Mouse (Mus musculus): ENCODE results near the gene 1700102P08Rik. TPM values are rescaled to one million over a fixed set of nuclear protein-coding genes. Genes with fewer than 3 reads are reported as not detected.

The 1700102P08Rik gene
- total and polyA plus RNA-seq, 3 experiments = 0.92 to 1.0 TPM; not detected in 1

DNA sequence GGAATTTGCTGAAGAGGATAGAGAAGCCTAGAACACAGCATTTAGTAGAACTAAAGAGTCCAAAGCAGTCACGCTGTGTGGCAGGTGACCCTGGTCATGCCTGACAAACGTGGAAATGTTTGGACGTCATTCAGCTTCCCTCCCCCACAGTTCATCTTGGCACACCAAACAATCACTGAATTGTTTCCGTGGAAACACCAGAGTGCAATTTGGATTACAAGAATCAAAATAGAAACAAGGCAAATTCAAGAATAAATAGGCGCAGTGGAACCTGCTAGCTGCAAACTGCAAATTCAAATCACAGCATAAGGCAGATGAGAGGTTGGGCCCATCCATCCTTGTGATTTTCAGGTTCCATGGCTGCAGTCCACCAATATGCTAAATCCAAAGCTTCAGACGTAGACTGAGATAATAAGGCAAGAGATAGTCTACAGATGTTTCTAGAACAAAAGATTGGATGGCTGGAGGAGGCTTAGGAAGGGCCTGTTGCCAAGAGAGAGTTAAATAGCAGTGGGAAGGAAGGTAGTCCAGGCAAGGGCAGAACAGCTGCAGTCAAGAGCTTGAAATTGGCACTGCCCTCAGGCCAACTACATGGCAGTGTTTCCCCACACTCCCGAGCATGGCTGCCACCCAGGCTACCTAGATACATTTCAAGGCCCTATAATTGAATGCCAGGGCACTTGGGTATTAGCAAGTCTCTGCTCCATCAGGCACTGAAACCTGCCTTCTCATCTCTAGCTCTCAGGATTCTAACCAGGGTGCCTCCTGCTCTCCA, 8.8 kb downstream of the 1700102P08Rik start:
- no peak for DNase-seq (ENCODE audit: low read depth, low spot score)
- Histone ChIP-seq H3K4me3 (ENCODE audit: control insufficient read depth in 1 of 2, insufficient read depth in 1 of 2, low read depth in 2 of 2, low read length in 2 of 2) (no peak overlapping the region), H3K27me3 (ENCODE audit: control insufficient read depth in 1 of 2, insufficient read depth in 2 of 2, low read length in 2 of 2) (no peaks in the 10 kb centered on the region), H3K36me3 (ENCODE audit: control insufficient read depth in 1 of 2, insufficient read depth in 2 of 2, low read length in 2 of 2) (peaks cover 0 to 5% of the 10 kb centered on the region in 2 experiments; a peak in 2 of 4 replicates), H3K9ac (ENCODE audit: control insufficient read depth, low read depth, low read length, poor library complexity, severe bottlenecking) (no peak overlapping the region), H3K79me2 (ENCODE audit: control insufficient read depth, insufficient read depth, low read length, poor library complexity) (no peaks in the 10 kb centered on the region), H3K9me3 (replicated peaks; ENCODE audit: insufficient read depth, low read length) (no peaks in the 10 kb centered on the region), H3K27ac (ENCODE audit: control insufficient read depth, low read depth, low read length) (no peak overlapping the region), H3K4me1 (ENCODE audit: control insufficient read depth in 1 of 2, insufficient read depth in 2 of 2, low read length in 2 of 2) (peaks cover 0 to 16% of the 10 kb centered on the region in 2 experiments; a peak in 3 of 4 replicates)
- TF ChIP-seq ETS1 (IDR thresholded peaks at IDR 0.05; ENCODE audit: low read depth, low read length) (no peak), MAFK (IDR thresholded peaks at IDR 0.05; ENCODE audit: borderline replicate concordance, low read depth, low read length) (no peak), POLR2AphosphoS2 (IDR thresholded peaks at IDR 0.05; ENCODE audit: low read length) (no peak)

DNA sequence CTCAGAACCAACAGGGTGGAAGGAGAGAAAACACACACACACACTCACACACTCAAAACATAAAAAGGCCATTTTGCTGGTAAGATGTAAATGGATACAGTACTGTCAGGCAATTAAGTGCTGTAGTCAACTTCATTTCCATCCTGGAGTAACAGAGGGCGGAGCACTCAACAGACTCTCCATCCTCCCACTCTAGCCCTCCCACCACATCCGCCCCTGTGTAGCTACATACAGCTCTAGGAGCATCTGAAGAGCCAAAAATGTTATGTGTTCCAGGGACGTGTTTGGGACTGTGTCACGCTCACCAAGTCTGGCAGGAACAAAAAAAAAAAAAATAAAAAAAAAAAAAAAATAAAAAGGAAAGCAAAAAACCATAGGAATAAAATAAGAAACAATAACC, 10.5 kb downstream of the 1700102P08Rik start:
- Histone ChIP-seq H3K4me3 (ENCODE audit: control insufficient read depth in 1 of 2, insufficient read depth in 1 of 2, low read depth in 2 of 2, low read length in 2 of 2) (no peak overlapping the region), H3K36me3 (ENCODE audit: control insufficient read depth in 1 of 2, insufficient read depth in 2 of 2, low read length in 2 of 2) (peaks cover 0 to 5% of the 10 kb centered on the region in 2 experiments; a peak in 2 of 4 replicates), H3K27me3 (ENCODE audit: control insufficient read depth in 1 of 2, insufficient read depth in 2 of 2, low read length in 2 of 2) (no peaks in the 10 kb centered on the region), H3K27ac (ENCODE audit: control insufficient read depth, low read depth, low read length) (no peak overlapping the region), H3K9me3 (replicated peaks; ENCODE audit: insufficient read depth, low read length) (no peaks in the 10 kb centered on the region), H3K4me1 (ENCODE audit: control insufficient read depth in 1 of 2, insufficient read depth in 2 of 2, low read length in 2 of 2) (peaks cover 0 to 16% of the 10 kb centered on the region in 2 experiments; a peak in 3 of 4 replicates), H3K9ac (ENCODE audit: control insufficient read depth, low read depth, low read length, poor library complexity, severe bottlenecking) (no peak overlapping the region), H3K79me2 (ENCODE audit: control insufficient read depth, insufficient read depth, low read length, poor library complexity) (no peaks in the 10 kb centered on the region)
- no peak for DNase-seq (ENCODE audit: low read depth, low spot score)
- no peak for TF ChIP-seq EP300 (IDR thresholded peaks at IDR 0.05; ENCODE audit: low read depth in 1 of 2, low read length in 2 of 2)
- TF ChIP-seq MAFK (IDR thresholded peaks at IDR 0.05; ENCODE audit: borderline replicate concordance, low read depth, low read length) = no peak
- TF ChIP-seq ETS1 (IDR thresholded peaks at IDR 0.05; ENCODE audit: low read depth, low read length) = no peak
- TF ChIP-seq SIN3A (IDR thresholded peaks at IDR 0.05; ENCODE audit: low read length) = no peak
- TF ChIP-seq MAZ (IDR thresholded peaks at IDR 0.05; ENCODE audit: low read depth, low read length) = no peak
- TF ChIP-seq ZNF384 (IDR thresholded peaks at IDR 0.05; ENCODE audit: low read depth, low read length) = no peak
- no peak for TF ChIP-seq TCF12 (IDR thresholded peaks at IDR 0.05; ENCODE audit: low read depth, low read length)
- no peak for TF ChIP-seq ZMIZ1 (IDR thresholded peaks at IDR 0.05; ENCODE audit: low read depth, low read length)
- no peak for TF ChIP-seq BHLHE40 (IDR thresholded peaks at IDR 0.05; ENCODE audit: borderline replicate concordance, low read depth, low read length)

DNA sequence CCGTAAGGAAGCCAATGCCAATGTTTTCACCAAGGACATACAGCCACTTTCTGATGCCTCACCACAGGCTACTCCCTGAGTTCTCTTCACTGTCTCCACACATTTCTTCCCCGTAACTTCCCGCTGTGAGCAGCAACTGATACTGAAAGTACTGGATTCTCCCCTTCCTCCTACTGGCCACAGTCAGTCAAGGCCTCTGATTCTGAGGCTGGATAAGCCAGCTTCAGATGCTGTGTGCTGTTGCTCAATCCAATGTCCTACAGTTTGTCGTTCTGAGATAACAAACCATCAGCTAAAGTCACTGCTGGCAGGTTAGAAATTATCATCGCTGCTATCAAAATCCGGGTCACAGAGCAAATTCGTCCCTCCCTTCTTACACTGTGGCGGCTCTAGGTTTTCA, 11.8 kb downstream of the 1700102P08Rik start:
- TF ChIP-seq TAL1 (IDR thresholded peaks at IDR 0.05; ENCODE audit: low read length) = no peak
- peak; percentile 21 to 68; a peak in 2 of 4 replicates for TF ChIP-seq EP300 (IDR thresholded peaks at IDR 0.05; ENCODE audit: low read depth in 1 of 2, low read length in 2 of 2)
- TF ChIP-seq RCOR1 (IDR thresholded peaks at IDR 0.05; ENCODE audit: low read depth, low read length) = peak; percentile 61
- peak; percentile 74 for TF ChIP-seq GATA1 (IDR thresholded peaks at IDR 0.05; ENCODE audit: low read depth, low read length)
- peak; percentile 19; the same call in 1 of the 2 replicates for TF ChIP-seq ETS1 (IDR thresholded peaks at IDR 0.05; ENCODE audit: low read depth, low read length)
- TF ChIP-seq E2F4 (IDR thresholded peaks at IDR 0.05; ENCODE audit: borderline replicate concordance, low read depth, low read length) = no peak
- TF ChIP-seq UBTF (IDR thresholded peaks at IDR 0.05; ENCODE audit: borderline replicate concordance, insufficient read depth, low read depth, low read length) = no peak
- TF ChIP-seq TCF12 (IDR thresholded peaks at IDR 0.05; ENCODE audit: low read depth, low read length) = peak; percentile 43
- TF ChIP-seq SIN3A (IDR thresholded peaks at IDR 0.05; ENCODE audit: low read length) = peak; percentile 31; the same call in 1 of the 2 replicates
- Histone ChIP-seq H3K9me3 (replicated peaks; ENCODE audit: insufficient read depth, low read length) (no peaks in the 10 kb centered on the region), H3K36me3 (ENCODE audit: control insufficient read depth in 1 of 2, insufficient read depth in 2 of 2, low read length in 2 of 2) (peaks cover 0 to 5% of the 10 kb centered on the region in 2 experiments; a peak in 2 of 4 replicates), H3K4me1 (ENCODE audit: control insufficient read depth in 1 of 2, insufficient read depth in 2 of 2, low read length in 2 of 2) (peaks cover 0 to 16% of the 10 kb centered on the region in 2 experiments; a peak in 3 of 4 replicates), H3K27me3 (ENCODE audit: control insufficient read depth in 1 of 2, insufficient read depth in 2 of 2, low read length in 2 of 2) (no peaks in the 10 kb centered on the region), H3K9ac (ENCODE audit: control insufficient read depth, low read depth, low read length, poor library complexity, severe bottlenecking) (peak overlapping the region; percentile 0), H3K27ac (ENCODE audit: control insufficient read depth, low read depth, low read length) (no peak overlapping the region), H3K79me2 (ENCODE audit: control insufficient read depth, insufficient read depth, low read length, poor library complexity) (no peaks in the 10 kb centered on the region), H3K4me3 (ENCODE audit: control insufficient read depth in 1 of 2, insufficient read depth in 1 of 2, low read depth in 2 of 2, low read length in 2 of 2) (peak overlapping the region; percentile 24 to 35)
- DNase-seq (ENCODE audit: low read depth, low spot score) = peak; percentile 66
